Mouse (Mus musculus): ENCODE results near the gene Tmem235.

Gene Tmem235

GRCm38 (mm10) chr11:117890519-117891282 lies 30.1 kb downstream of the Tmem235 start:
- DNase-seq (ENCODE audit: low spot score in 2 of 2): peak in 1 of 2 experiments; percentile 26

GRCm38 (mm10) chr11:117891581-117892175 lies 31.1 kb downstream of the Tmem235 start:
- DNase-seq (ENCODE audit: low spot score in 2 of 2): no peak

GRCm38 (mm10) chr11:117892199-117892598 lies 31.6 kb downstream of the Tmem235 start:
- DNase-seq (ENCODE audit: low spot score in 2 of 2): no peak

- no peak for DNase-seq (ENCODE audit: low spot score in 2 of 2)
These were observed 34.1 kb downstream of the Tmem235 start for GRCm38 (mm10) chr11:117894676-117895075.

- no peak for DNase-seq (ENCODE audit: low spot score in 2 of 2)
These were observed 36.0 kb downstream of the Tmem235 start for GRCm38 (mm10) chr11:117896533-117896932.

- no peak for DNase-seq (ENCODE audit: low spot score in 2 of 2)
These were observed 41.7 kb downstream of the Tmem235 start for GRCm38 (mm10) chr11:117902282-117902681.

GRCm38 (mm10) chr11:117904442-117904841 lies 43.9 kb downstream of the Tmem235 start:
- DNase-seq (ENCODE audit: low spot score in 2 of 2): no peak

- no peak for DNase-seq (ENCODE audit: low spot score in 2 of 2)
These were observed 48.8 kb downstream of the Tmem235 start for GRCm38 (mm10) chr11:117909337-117909736.

GRCm38 (mm10) chr11:117912684-117913352 lies 52.3 kb downstream of the Tmem235 start:
- DNase-seq (ENCODE audit: low spot score in 2 of 2): peak in 1 of 2 experiments; percentile 64

GRCm38 (mm10) chr11:117914531-117914930 lies 54.0 kb downstream of the Tmem235 start:
- DNase-seq (ENCODE audit: low spot score in 2 of 2): no peak
